Mouse (Mus musculus) small intestine, adult 2 months (tissue): ENCODE measurements at regions not wholly inside any gene's neighbourhood (a gene's known extent, or its start where the extent isn't known, plus 50 kb on each side); places are given as distances from the start of the nearest gene placed in this dataset.

Experiments used
- CTCF ChIP-seq: fragments of 200-500 bp; IDR thresholded peaks from 2 replicates; pipeline ENCODE4 v1.5.1; 2012; ENCODE audit warnings: low read depth, mild to moderate bottlenecking, control low read depth, inconsistent platforms, low read length, moderate library complexity, mixed read lengths; ENCODE audit not compliant: insufficient replicate concordance, insufficient read length; ENCODE audit errors: extremely low read depth
- POLR2A ChIP-seq: fragments of 200-500 bp; IDR thresholded peaks from 2 replicates; pipeline ENCODE4 v1.6.1; 2012; ENCODE audit warnings: low read depth, mild to moderate bottlenecking, control low read depth, inconsistent platforms, low read length, moderate library complexity

DNA sequence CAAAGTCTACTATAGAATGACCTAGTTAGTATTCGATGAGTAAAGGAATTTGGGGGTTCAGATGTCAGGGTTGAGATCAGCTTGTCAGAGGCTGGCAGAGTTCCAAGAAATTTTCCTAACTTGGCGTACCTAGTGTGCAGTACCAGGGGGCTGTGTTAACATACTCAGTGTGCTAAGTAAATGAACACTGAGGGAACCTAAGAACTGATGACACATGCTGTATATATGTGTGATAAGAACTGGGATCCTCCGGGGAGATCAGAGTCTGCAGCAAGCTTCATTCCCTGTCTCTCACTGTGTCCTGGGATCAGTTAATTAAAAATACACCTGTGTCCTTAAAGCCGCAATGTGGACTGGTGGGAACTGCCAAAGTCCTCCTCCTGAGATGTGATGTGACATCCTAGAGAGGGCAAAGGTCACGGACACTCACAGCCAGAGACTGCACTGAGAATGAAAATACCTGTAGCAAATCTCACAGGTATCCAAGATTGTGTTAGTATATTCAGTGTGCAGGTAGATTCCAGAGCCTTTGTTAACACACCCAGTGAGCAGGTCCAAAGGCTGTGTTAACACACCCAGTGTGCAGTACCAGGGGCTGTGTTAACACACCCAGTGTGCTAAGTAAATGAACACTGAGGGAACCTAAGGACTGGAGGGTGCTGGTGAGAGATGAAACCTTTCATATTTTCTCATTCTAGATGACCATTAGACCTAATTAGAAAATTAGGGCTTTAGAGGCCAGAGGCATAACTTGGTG, 69.1 kb upstream of the Fhl2 start:
- no peak for TF ChIP-seq POLR2A
- TF ChIP-seq CTCF, result no peak
